Mouse (Mus musculus) MEL (cell line): ENCODE results near the gene Nudt19. TPM values are rescaled to one million over a fixed set of nuclear protein-coding genes. Genes with fewer than 3 reads are reported as not detected.
"Not testable (repeated sequence)": the region's sequence is repeated elsewhere in the genome, so short reads cannot be mapped to it uniquely, and the experiment has no call there.

Experiments
- DNase-seq: peaks from one replicate; pipeline ENCODE4 v3.0.0; 2011; ENCODE audit warnings: low read depth, low spot score
- H3K27ac ChIP-seq: 2 replicates; pipeline ENCODE4 v1.5.1; 2012; ENCODE audit warnings: low read depth, mild to moderate bottlenecking, control low read depth, low read length, moderate library complexity; ENCODE audit not compliant: control insufficient read depth
- H3K27me3 ChIP-seq, 2 experiments: fragments of 150-350 bp in 1 of 2; sonication (generic) in 1 of 2; 2 replicates each; pipeline ENCODE4 v1.6.1; 2012; ENCODE audit warnings: low read length in 2 of 2, mild to moderate bottlenecking in 2 of 2, improper control_type of control experiment in 1 of 2, moderate library complexity in 1 of 2; ENCODE audit not compliant: insufficient read depth in 2 of 2, control insufficient read depth in 1 of 2
- H3K36me3 ChIP-seq, 2 experiments: 2 replicates each; pipeline ENCODE4 v1.6.1; 2012 to 2014; ENCODE audit warnings: low read length in 2 of 2, improper control_type of control experiment in 1 of 2, inconsistent platforms in 1 of 2, mild to moderate bottlenecking in 1 of 2; ENCODE audit not compliant: insufficient read depth in 2 of 2, control insufficient read depth in 1 of 2
- H3K4me1 ChIP-seq, 2 experiments: fragments of 150-350 bp in 1 of 2; sonication (generic) in 1 of 2; 2 replicates each; pipeline ENCODE4 v1.6.1; 2012; ENCODE audit warnings: low read length in 2 of 2, improper control_type of control experiment in 1 of 2, mild to moderate bottlenecking in 1 of 2; ENCODE audit not compliant: insufficient read depth in 2 of 2, control insufficient read depth in 1 of 2
- H3K4me3 ChIP-seq, 2 experiments: fragments of 150-350 bp in 1 of 2; sonication (generic) in 1 of 2; 2 replicates each; pipeline ENCODE4 v1.5.1; 2012; ENCODE audit warnings: low read depth in 2 of 2, low read length in 2 of 2, mild to moderate bottlenecking in 2 of 2, moderate library complexity in 2 of 2, control low read depth in 1 of 2, improper control_type of control experiment in 1 of 2; ENCODE audit not compliant: control insufficient read depth in 1 of 2, insufficient read depth in 1 of 2
- H3K79me2 ChIP-seq: 2 replicates; pipeline ENCODE4 v1.6.1; 2012; ENCODE audit warnings: mild to moderate bottlenecking, low read length, moderate library complexity; ENCODE audit not compliant: control insufficient read depth, poor library complexity, insufficient read depth
- H3K9ac ChIP-seq: 2 replicates; pipeline ENCODE4 v1.6.1; 2012; ENCODE audit warnings: low read depth, mild to moderate bottlenecking, control low read depth, low read length, moderate library complexity; ENCODE audit not compliant: control insufficient read depth, poor library complexity, severe bottlenecking
- H3K9me3 ChIP-seq: fragments of 150-350 bp; sonication (generic); replicated peaks from 2 replicates; pipeline ENCODE4 v1.6.1; 2012; ENCODE audit warnings: mild to moderate bottlenecking, low read length, improper control_type of control experiment, moderate library complexity; ENCODE audit not compliant: insufficient read depth
- CTCF ChIP-seq, 3 experiments: IDR thresholded peaks in 2 of 3; conservative IDR thresholded peaks in 1 of 3; 2 replicates each; pipeline ENCODE4 v1.5.1; 2011 to 2012; ENCODE audit warnings: low read length in 3 of 3, low read depth in 2 of 3, mild to moderate bottlenecking in 2 of 3, improper control_type of control experiment in 1 of 3, inconsistent platforms in 1 of 3, mixed read lengths in 1 of 3, moderate library complexity in 1 of 3; ENCODE audit not compliant: control insufficient read depth in 1 of 3, insufficient read depth in 1 of 3, poor library complexity in 1 of 3, severe bottlenecking in 1 of 3
- NELFE ChIP-seq: IDR thresholded peaks from 2 replicates; pipeline ENCODE4 v1.6.1; 2011; ENCODE audit warnings: low read depth, low read length, improper control_type of control experiment
- RAD21 ChIP-seq: IDR thresholded peaks from 2 replicates; pipeline ENCODE4 v1.6.1; 2011; ENCODE audit warnings: mild to moderate bottlenecking, low read depth, low read length, improper control_type of control experiment
- SMC3 ChIP-seq: IDR thresholded peaks from 2 replicates; pipeline ENCODE4 v1.6.1; 2011; ENCODE audit warnings: low read depth, low read length, improper control_type of control experiment
- ZC3H11A ChIP-seq: IDR thresholded peaks from 2 replicates; pipeline ENCODE4 v1.6.1; 2012; ENCODE audit warnings: low read depth, mild to moderate bottlenecking, inconsistent platforms, low read length, improper control_type of control experiment
- ZNF384 ChIP-seq: IDR thresholded peaks from 2 replicates; pipeline ENCODE4 v1.6.1; 2012; ENCODE audit warnings: low read depth, mild to moderate bottlenecking, inconsistent platforms, low read length, improper control_type of control experiment
- polyA plus RNA-seq, 2 experiments: library from polyadenylated mRNA; stranded (reverse) in 1 of 2; unstranded in 1 of 2; fragments of >175 nt in 1 of 2; fragments of >200 nt in 1 of 2; gene quantifications; 2 replicates each; pipeline versions ENCODE4 v1.2.1 to v1.2.4; 2012; ENCODE audit warnings: low replicate concordance in 2 of 2, low read depth in 1 of 2; ENCODE audit not compliant: insufficient read length in 2 of 2, insufficient read depth in 1 of 2, missing spikeins in 1 of 2
- total RNA-seq: library from RNA; depleted of rRNA; stranded (reverse); fragments of 300-350 nt; gene quantifications from 2 replicates; pipeline ENCODE4 v1.2.3, GENCODE M21; 2012

The Nudt19 gene
- total and polyA plus RNA-seq, 3 experiments: 67.6 to 631 (median 89.1) TPM

DNA sequence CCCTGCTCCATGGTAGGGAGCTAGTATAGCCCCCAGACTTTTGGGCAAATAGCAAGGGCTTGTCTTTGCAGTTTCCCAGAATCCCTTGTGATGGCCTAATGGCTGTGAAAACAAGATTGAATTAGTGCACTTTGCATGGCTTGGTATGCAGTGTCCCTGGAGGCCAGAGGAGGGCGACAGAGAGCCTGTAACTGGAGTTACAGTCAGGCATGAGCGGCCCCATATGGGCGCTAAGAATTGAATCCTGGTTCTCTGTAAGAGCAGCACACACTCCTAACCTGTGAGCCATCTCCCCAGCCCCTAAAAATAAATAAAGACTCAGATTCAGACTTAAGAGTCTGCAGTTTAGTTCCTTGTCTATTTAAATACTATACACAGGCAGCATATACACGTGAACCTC, 23.7 kb upstream of the Nudt19 start (continued):
- TF ChIP-seq ZNF384: no peak
- no peak for TF ChIP-seq NELFE
- TF ChIP-seq, all 39 proteins: peak for 10

DNA sequence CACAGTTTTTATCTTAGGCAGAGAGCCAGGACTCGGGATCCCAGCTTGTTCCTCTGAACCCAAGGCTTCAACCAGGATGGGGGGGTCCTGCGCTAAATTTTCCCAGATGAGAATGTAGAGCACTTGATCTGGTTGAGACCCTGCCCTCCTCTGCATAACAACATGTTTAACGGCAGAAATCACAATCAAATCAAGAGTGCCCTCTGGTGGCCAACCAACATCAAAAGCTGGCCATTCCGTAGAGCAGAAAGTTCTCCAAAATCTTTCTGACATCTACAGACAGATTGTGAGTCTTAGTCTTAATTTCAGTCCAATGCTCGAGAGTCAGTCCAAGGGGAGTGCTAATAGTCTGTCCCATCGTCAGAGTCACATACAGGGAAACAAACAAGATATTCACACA, 14.8 kb upstream of the Nudt19 start:
- not testable (repeated sequence) for H3K27ac ChIP-seq, H3K9me3 ChIP-seq, H3K79me2 ChIP-seq, H3K27me3 ChIP-seq, H3K36me3 ChIP-seq, H3K9ac ChIP-seq
- peak; percentile 49 for DNase-seq
- Histone ChIP-seq H3K4me3 (peak overlapping the region; percentile 19 to 26; a peak in 2 of 4 replicates), H3K4me1 (peaks cover 0 to 15% of the 10 kb centered on the region in 2 experiments; a peak in 2 of 4 replicates)
- TF ChIP-seq CTCF (IDR thresholded peaks at IDR 0.05 in 2 of 3, conservative IDR thresholded peaks at IDR 0.05 in 1 of 3; ENCODE audit: control insufficient read depth in 1 of 3, insufficient read depth in 1 of 3, low read depth in 2 of 3, low read length in 3 of 3, poor library complexity in 1 of 3, severe bottlenecking in 1 of 3): peak in 2 of 3 experiments; percentile 20 to 34; a peak in 3 of 6 replicates
- TF ChIP-seq RAD21: peak; percentile 36
- TF ChIP-seq SMC3: peak; percentile 35
- TF ChIP-seq ZC3H11A: peak; percentile 49
- TF ChIP-seq, all 39 proteins: peak for 4; not testable (repeated sequence) for 35

DNA sequence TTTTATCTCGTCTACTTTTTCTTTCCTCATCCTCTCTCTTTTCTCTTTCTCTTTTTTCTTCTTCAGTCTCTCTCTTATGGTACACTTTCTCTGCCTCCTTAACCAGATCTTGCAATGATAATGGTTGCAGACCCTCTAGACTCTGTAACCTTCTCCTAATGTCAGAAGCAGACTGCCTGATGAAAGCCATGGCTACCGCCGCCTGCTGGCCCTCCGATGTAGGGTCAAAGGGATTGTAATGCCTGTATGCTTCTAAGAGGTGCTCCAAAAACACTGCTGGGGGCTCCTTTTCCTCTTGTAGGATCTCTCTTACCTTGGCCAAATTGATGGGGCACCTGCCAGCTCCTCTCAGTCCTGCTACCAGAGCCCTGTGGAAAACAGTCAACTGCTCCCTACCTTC, 13.6 kb upstream of the Nudt19 start:
- not testable (repeated sequence) for H3K9me3 ChIP-seq, H3K9ac ChIP-seq, H3K36me3 ChIP-seq, H3K27ac ChIP-seq, H3K4me3 ChIP-seq
- peaks cover 0 to 15% of the 10 kb centered on the region in 2 experiments; a peak in 2 of 4 replicates for H3K4me1 ChIP-seq
- TF ChIP-seq ZC3H11A (peak; percentile 28), SMC3 (peak; percentile 33), CTCF (IDR thresholded peaks at IDR 0.05 in 2 of 3, conservative IDR thresholded peaks at IDR 0.05 in 1 of 3; ENCODE audit: control insufficient read depth in 1 of 3, insufficient read depth in 1 of 3, low read depth in 2 of 3, low read length in 3 of 3, poor library complexity in 1 of 3, severe bottlenecking in 1 of 3) (peak in 2 of 3 experiments; percentile 36 to 53; a peak in 5 of 6 replicates)
- TF ChIP-seq, all 39 proteins: peak for 3; not testable (repeated sequence) for 36
- peak; percentile 30 for DNase-seq
- H3K79me2 ChIP-seq, H3K27me3 ChIP-seq: not testable (repeated sequence)

DNA sequence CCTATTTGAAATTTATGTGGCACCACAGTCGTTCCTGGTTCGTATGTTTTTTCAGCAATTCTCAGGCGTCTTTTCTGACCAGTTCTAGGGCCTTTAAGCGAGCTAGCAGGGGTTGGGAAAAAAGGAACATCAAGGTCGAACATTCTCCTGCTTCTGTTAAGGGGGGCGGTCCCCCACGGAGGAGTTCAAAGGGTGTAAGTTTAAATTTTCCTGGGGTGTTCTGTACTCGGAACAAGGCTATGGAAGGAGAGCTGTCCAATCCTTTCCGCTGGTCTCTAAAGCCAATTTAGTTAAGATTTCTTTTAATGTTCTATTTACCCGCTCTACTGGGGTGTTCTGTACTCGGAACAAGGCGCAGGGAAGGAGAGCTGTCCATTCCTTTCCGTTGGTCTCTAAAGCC, 9.9 kb upstream of the Nudt19 start:
- not testable (repeated sequence) for H3K9me3 ChIP-seq, DNase-seq, H3K27me3 ChIP-seq, H3K4me3 ChIP-seq, H3K36me3 ChIP-seq, H3K79me2 ChIP-seq, H3K27ac ChIP-seq, H3K9ac ChIP-seq
- H3K4me1 ChIP-seq: peaks cover 4 to 32% of the 10 kb centered on the region in 2 experiments; a peak in 3 of 4 replicates

DNA sequence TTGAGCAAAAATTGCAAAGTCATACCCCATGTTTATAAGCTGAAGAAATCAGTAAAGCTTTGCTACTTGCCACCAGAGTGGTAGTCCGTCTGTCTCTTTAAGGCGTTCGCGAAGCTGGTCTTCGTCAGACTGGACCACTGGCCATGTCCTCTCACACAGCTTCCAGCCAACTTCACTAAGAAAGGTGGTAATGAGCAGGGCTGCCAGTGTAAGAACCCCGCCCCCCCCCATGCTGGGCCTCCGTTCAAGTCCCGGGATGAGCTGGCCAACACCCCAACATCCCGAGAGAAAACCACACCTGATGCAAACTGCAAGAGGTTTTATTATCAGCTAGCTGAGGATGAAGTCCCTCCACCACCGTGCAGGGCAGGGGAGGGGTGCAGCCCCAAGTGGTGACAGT, 8.8 kb upstream of the Nudt19 start:
- H3K9ac ChIP-seq, H3K79me2 ChIP-seq, H3K4me3 ChIP-seq, H3K27ac ChIP-seq, DNase-seq, H3K27me3 ChIP-seq, H3K9me3 ChIP-seq: not testable (repeated sequence)
- Histone ChIP-seq H3K36me3 (peaks cover 0 to 17% of the 10 kb centered on the region in 2 experiments; a peak in 2 of 4 replicates), H3K4me1 (peaks cover 12 to 32% of the 10 kb centered on the region in 2 experiments)
